Mouse (Mus musculus) heart, postnatal 10 days (tissue): ENCODE measurements at regions not wholly inside any gene's neighbourhood (a gene's known extent, or its start where the extent isn't known, plus 50 kb on each side); places are given as distances from the start of the nearest gene placed in this dataset.

Experiments
- DNase-seq, 2 experiments: peaks; one replicate each; pipeline ENCODE4 v3.0.0; 2021
- intact Hi-C: fragments of 180-260 bp; cut with DNase I; formaldehyde crosslinking; loops from one replicate; pipeline ENCODE4 v1.15.1; 2025

DNA sequence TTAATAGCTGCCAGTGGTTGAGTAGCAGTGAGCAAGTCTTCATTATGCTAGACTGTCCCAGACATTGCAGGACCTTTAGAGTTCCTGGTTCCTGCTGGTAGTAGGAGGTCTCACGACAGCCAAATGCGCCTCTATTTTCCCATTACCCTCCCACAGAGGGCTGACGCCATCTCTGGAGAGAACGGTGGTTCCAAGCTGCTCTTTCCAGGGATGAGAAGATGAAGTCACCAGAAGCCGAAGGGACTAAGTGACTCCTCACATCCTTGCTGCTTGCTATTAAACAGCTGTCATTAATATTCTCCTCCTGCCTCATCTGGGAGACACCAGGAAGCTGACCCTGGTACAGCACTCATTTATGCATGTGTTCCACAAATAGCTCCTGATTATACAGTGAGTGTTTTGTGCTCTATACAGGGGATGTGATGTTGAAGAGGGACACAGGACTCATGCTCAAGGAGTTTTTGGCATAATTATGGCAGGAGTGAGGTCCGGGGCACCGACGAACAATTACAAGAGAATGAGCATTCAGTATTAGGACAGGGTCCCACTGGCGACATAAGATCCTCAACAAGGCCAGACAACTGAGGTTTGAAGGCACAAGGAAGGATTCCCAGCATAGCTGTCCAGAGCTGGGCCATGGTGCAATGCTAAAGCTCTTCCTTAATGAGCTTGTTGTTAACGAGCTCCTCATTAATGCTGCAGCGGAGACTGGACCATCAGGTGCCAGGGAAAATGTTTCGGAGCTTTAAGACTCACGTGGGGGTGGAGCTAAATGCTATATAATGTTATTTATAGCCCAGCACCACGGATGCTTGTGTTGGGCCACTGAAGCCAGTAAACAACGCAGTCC, 145.6 kb downstream of the Kit start:
- DNase-seq = peak; percentile 43 to 46
- intact Hi-C loops = no loop called here

DNA sequence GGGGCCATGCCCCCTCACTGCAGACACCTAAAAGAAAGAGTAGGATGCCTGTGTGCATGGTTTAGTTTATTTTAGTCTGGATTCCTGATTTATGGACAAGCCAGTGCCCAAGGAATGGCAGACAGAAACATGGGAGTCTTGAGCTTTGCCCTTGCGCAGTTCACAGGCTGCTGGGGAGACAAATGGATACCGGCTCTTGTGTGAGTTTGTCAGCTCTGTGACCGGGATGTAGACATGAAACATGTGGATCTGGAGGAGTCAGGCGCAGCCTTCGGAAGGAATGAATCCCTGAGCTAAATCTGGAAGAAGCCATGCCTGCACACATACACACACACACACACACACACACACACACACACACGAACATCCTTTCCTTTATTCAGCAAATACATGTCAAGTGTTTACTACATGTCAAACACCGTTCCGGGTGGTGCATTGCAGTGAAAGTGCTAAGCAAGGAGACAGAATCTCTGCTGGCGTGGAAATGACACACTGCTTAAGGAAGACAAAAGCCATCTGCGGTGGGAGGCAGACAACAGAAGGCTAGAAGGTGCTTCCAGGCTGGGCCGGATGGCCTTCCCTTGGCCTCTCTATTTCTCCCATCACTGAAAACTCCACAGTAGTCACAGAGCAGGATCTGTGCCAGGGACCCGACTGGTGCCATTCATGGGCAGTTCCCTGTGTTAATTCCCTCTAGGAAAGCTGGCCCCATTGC, 144.0 kb downstream of the Kit start:
- intact Hi-C loops = no loop called here
- DNase-seq = peak; percentile 14 to 19
